Mouse (Mus musculus) E14TG2a.4 (cell line): ENCODE results near the gene Hoxb4.

Source experiments
- CTCF ChIP-seq: conservative IDR thresholded peaks from 2 replicates; pipeline ENCODE4 v1.5.1; 2014; ENCODE audit warnings: low read length
- NANOG ChIP-seq: IDR thresholded peaks from 2 replicates; pipeline ENCODE4 v1.6.1; 2014; ENCODE audit warnings: borderline replicate concordance, low read length, mixed read lengths
- POU5F1 ChIP-seq: IDR thresholded peaks from 2 replicates; pipeline ENCODE4 v1.6.1; 2014; ENCODE audit warnings: low read length, borderline replicate concordance

DNA sequence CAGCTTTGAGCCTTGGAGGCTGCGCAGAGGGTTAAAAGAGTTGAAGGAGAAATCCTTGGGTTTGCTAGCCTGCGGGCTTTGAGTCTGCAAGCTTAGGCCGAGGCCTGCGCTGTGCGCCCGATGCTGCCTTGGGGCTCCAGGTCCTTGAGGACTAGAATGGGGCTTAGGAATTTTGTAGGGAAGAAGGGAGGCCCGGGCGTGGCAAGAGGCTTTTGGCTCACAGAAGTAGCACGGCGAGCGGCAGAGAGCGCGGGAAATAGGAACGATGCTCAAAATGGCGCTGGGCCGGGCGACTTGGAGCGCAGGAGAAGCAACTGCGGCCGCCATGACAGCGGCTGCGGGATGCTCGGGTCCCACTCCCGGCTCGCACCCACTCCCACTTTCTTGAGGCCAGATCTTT is 36.3 kb downstream of the Hoxb4 start:
- TF ChIP-seq CTCF (no peak), POU5F1 (no peak), NANOG (no peak)
